Mouse (Mus musculus) hindbrain, embryonic 11.5 days (tissue): ENCODE data around the gene Fam208a. TPM values are rescaled to one million over a fixed set of nuclear protein-coding genes. Genes with fewer than 3 reads are reported as not detected.

Experiments used
- ATAC-seq: fragments of 200-750 bp; cut with Nextera tagmentation; 2 replicates; pipeline ENCODE4 v1.8.0; 2017; ENCODE audit warnings: mild to moderate bottlenecking, moderate TSS enrichment, moderate library complexity; ENCODE audit not compliant: low FRiP score
- DNase-seq: peaks from one replicate; pipeline ENCODE4 v3.0.0-alpha.2; 2015; ENCODE audit warnings: low spot score
- H3K27ac ChIP-seq: fragments of 300-500 bp; sonication (generic); 2 replicates; pipeline ENCODE4 v1.5.1; 2014; ENCODE audit warnings: mild to moderate bottlenecking, low read depth, low read length
- H3K27me3 ChIP-seq: fragments of 300-500 bp; sonication (generic); 2 replicates; pipeline ENCODE4 v1.6.1; 2014; ENCODE audit warnings: mild to moderate bottlenecking, low read length, moderate library complexity, mixed read lengths; ENCODE audit not compliant: control insufficient read depth, insufficient read depth
- H3K36me3 ChIP-seq: fragments of 300-500 bp; sonication (generic); 2 replicates; pipeline ENCODE4 v1.6.1; 2014; ENCODE audit warnings: mild to moderate bottlenecking, low read length, moderate library complexity, mixed read lengths; ENCODE audit not compliant: control insufficient read depth, insufficient read depth
- H3K4me1 ChIP-seq: fragments of 300-500 bp; sonication (generic); replicated peaks from 2 replicates; pipeline ENCODE4 v1.6.1; 2014; ENCODE audit warnings: low read length, mixed read lengths; ENCODE audit not compliant: control insufficient read depth, insufficient read depth
- H3K4me2 ChIP-seq: fragments of 300-500 bp; sonication (generic); replicated peaks from 2 replicates; pipeline ENCODE4 v1.6.1; 2014; ENCODE audit warnings: mild to moderate bottlenecking, low read depth, low read length
- H3K4me3 ChIP-seq: fragments of 300-500 bp; sonication (generic); 2 replicates; pipeline ENCODE4 v1.5.1; 2014; ENCODE audit warnings: low read depth, low read length
- H3K9ac ChIP-seq: fragments of 300-500 bp; sonication (generic); 2 replicates; pipeline ENCODE4 v1.6.1; 2014; ENCODE audit warnings: low read depth, low read length
- H3K9me3 ChIP-seq: fragments of 300-500 bp; sonication (generic); 2 replicates; pipeline ENCODE4 v1.6.1; 2016; ENCODE audit warnings: low read length; ENCODE audit not compliant: control insufficient read depth
- WGBS: fragments of 180-500 bp; shearing (Covaris S2); extraction: QIAGEN DNeasy Blood & Tissue Kit; methylation state at CpG from one replicate; pipeline ENCODE4 v1.1.7; 2014; 5-methylcytosine and 5-hydroxymethylcytosine counted together
- polyA plus RNA-seq: library from polyadenylated mRNA; unstranded; fragments of >200 nt; fragmentation: Nextera tagmentation; extraction: Ambion mirVana; gene quantifications from 2 replicates; pipeline ENCODE4 v1.2.1, GENCODE M21; 2014

The Fam208a gene
- polyA plus RNA-seq, 1 experiment from 2014 or later = 17.9 TPM

DNA sequence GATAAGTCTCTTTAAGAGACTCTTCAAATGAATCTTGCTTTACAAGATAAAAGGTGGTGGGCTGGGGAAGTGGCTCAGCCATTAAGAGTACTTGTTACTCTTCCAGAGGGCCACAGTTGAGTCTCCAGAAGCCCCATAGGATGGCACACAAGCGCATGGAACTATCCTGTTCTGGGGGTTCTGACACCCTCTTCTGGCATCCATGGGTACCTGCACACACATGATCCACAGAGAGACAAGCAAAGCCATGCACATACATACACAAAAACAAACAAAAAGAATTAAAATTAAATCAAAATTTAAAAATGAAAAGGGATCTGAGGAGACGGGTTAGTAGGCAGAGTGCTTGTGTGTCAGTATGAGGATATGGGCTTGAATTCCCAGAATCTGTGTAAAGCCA, 36.0 kb upstream of the Fam208a start:
- no peaks in the 10 kb centered on the region for H3K4me1 ChIP-seq
- ATAC-seq = no peak
- no peak for DNase-seq
- WGBS = 95% methylated on average over 2 of the region's 2 CpGs
- H3K9me3 ChIP-seq = no peaks in the 10 kb centered on the region
- no peak overlapping the region for H3K4me3 ChIP-seq
- H3K27me3 ChIP-seq = no peaks in the 10 kb centered on the region
- H3K36me3 ChIP-seq = no peaks in the 10 kb centered on the region
- no peak overlapping the region for H3K9ac ChIP-seq
- no peak overlapping the region for H3K27ac ChIP-seq
- H3K4me2 ChIP-seq = no peak overlapping the region

DNA sequence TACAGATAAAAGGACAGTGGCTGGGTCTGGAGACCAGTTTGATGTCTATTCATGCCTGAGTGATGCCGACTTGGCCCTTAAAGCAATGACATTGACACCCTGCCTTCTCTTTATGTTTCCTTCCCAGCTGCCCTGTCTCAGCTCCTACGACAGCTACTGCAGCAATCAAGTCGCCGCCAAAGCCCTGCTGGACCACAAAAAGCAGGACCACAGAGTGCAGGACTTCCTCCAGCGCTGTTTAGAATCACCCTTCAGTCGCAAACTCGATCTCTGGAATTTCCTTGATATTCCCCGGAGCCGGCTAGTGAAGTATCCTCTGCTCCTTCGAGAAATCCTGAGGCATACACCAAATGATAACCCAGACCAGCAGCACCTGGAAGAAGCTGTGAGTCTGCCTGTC, 34.8 kb upstream of the Fam208a start:
- Histone ChIP-seq H3K4me3 (no peak overlapping the region), H3K27ac (no peak overlapping the region), H3K9me3 (no peaks in the 10 kb centered on the region), H3K4me2 (no peak overlapping the region), H3K4me1 (no peaks in the 10 kb centered on the region), H3K36me3 (no peaks in the 10 kb centered on the region), H3K9ac (no peak overlapping the region), H3K27me3 (no peaks in the 10 kb centered on the region)
- ATAC-seq (no peak), DNase-seq (no peak)
- 73% methylated on average over 10 of the region's 10 CpGs for WGBS

DNA sequence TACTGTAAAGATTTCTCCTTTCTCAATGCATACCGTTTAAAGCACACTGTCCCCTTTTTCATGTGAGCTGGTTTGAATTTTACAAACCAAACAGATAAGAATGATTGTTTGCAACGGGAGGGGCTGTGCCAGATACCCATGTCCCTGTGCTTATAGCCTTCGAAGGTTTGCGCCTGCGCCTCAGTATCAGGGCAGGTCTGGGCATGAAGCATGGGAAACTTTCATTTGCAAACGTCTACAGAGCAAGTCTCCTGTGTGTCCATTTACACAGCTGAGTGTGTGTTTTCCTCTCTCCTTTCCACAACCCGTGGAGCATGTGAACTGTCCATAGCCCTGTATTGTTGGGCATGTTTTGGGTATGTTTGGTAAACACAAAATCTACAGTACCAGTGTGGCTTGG, 32.2 kb upstream of the Fam208a start:
- ATAC-seq (no peak), DNase-seq (no peak)
- Histone ChIP-seq H3K27me3 (no peaks in the 10 kb centered on the region), H3K4me3 (no peak overlapping the region), H3K4me1 (no peaks in the 10 kb centered on the region), H3K9me3 (no peaks in the 10 kb centered on the region), H3K36me3 (no peaks in the 10 kb centered on the region), H3K4me2 (no peak overlapping the region), H3K9ac (no peak overlapping the region), H3K27ac (no peak overlapping the region)
- 85% methylated on average over 7 of the region's 7 CpGs for WGBS

GRCm38 (mm10) chr14:27397526-27397925, 31.1 kb upstream of the Fam208a start:
- Histone ChIP-seq H3K9ac (no peak overlapping the region), H3K36me3 (no peaks in the 10 kb centered on the region), H3K9me3 (no peaks in the 10 kb centered on the region), H3K27ac (no peak overlapping the region), H3K4me1 (no peaks in the 10 kb centered on the region), H3K4me2 (no peak overlapping the region), H3K4me3 (no peak overlapping the region), H3K27me3 (no peaks in the 10 kb centered on the region)
- ATAC-seq (no peak), DNase-seq (no peak)
- WGBS = 88% methylated on average over 6 of the region's 6 CpGs

DNA sequence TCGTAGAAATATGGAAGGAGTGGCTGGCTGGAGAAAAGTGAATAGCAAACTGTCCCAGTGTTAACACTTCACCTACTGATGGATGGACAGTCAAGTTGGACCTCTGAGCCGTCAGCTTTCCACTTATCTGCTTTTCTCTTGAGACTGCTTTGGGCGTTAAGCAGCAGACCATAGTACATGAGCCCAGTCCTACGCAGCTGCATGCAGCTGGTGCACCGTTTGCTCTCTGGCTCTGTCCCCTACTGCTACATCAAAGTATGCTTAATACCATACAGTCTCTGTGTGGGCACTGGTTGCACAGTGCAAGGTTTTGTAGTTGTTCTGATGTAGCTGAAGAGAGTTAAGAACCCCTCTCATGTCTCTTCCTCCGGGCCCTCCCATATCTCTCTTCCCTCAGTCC, 28.1 kb upstream of the Fam208a start:
- no peaks in the 10 kb centered on the region for H3K9me3 ChIP-seq
- no peaks in the 10 kb centered on the region for H3K27me3 ChIP-seq
- DNase-seq (no peak), ATAC-seq (no peak)
- H3K36me3 ChIP-seq = no peaks in the 10 kb centered on the region
- H3K4me1 ChIP-seq = no peaks in the 10 kb centered on the region
- H3K4me2 ChIP-seq = no peak overlapping the region
- H3K4me3 ChIP-seq = no peak overlapping the region
- H3K9ac ChIP-seq = no peak overlapping the region
- 88% methylated on average over 6 of the region's 6 CpGs for WGBS
- no peak overlapping the region for H3K27ac ChIP-seq

DNA sequence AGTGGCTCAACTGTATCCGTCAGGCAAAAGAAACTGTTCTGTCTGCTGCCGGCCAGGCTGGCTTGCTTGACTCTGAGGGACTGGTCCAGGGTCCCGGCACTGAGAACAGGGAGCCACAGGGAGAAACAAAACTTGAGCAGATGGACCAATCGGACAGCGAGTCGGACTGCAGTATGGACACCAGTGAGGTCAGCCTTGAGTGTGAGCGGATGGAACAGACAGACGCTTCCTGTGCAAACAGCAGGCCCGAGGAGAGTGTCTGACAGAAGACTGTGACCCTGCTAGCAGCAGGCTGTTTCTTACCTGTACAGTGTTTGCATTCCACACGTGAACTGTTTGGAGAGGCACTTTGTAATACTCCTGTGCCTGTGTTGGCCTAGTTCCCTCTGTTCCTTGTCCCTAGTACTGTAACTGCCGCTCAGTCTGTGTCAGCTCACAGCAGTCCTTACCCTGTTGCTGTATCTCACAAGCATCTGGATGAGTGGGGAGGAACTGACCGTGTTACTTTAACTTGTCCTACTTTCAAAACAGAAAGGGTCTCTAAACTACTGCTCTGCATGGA, 26.8 kb upstream of the Fam208a start:
- ATAC-seq (no peak), DNase-seq (no peak)
- Histone ChIP-seq H3K27ac (no peak overlapping the region), H3K4me1 (no peaks in the 10 kb centered on the region), H3K9ac (no peak overlapping the region), H3K4me3 (no peak overlapping the region), H3K36me3 (no peaks in the 10 kb centered on the region), H3K4me2 (no peak overlapping the region), H3K9me3 (no peaks in the 10 kb centered on the region), H3K27me3 (no peaks in the 10 kb centered on the region)
- 88% methylated on average over 12 of the region's 12 CpGs for WGBS

DNA sequence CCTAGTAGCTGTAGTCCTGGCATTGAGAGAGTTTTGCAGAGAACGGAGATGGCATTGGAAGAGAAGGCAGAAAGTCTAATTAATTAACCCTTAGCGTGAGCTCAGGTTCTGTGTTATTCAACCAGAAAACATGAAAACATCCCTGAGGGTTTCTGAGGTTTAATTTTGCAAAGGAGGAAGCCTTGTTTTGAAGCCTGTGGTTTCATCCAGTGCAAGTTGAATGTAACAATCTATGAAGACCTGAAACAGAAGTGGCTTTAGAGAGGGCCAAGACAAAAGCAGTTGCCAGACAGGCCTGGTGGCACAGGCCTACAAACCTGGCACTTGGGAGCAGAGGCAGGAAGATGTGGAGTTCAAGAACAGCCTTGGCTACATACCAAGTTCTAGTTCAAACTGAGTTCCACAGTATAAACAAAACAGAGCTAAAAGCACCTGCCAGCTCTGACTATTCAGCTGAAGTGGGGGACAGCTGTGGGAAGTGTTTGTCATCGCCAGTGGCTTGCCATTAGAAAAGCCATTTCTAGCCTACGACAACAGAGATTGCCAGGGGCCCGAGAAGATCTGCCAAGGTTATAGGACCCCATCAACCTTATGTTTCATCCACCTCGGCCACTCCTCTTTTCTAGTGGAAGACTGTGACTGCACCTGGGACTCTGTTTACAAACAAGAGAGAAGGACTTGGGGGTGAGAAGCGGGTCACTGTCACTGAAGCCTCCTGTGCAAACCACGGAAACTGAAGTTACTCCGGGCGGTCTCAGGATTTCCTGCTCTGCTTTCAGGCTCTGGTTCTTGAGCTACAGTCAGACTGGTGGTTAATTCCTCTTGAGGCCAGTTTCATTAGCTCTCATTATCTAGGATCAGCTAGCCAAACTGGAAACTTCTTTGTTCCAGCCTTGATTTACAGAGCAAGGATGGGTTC, 26.0 kb upstream of the Fam208a start:
- Histone ChIP-seq H3K4me1 (no peaks in the 10 kb centered on the region), H3K9me3 (no peaks in the 10 kb centered on the region), H3K4me2 (no peak overlapping the region), H3K4me3 (no peak overlapping the region), H3K27me3 (no peaks in the 10 kb centered on the region), H3K9ac (no peak overlapping the region), H3K36me3 (no peaks in the 10 kb centered on the region), H3K27ac (no peak overlapping the region)
- ATAC-seq = no peak
- no peak for DNase-seq
- 90% methylated on average over 10 of the region's 10 CpGs for WGBS

DNA sequence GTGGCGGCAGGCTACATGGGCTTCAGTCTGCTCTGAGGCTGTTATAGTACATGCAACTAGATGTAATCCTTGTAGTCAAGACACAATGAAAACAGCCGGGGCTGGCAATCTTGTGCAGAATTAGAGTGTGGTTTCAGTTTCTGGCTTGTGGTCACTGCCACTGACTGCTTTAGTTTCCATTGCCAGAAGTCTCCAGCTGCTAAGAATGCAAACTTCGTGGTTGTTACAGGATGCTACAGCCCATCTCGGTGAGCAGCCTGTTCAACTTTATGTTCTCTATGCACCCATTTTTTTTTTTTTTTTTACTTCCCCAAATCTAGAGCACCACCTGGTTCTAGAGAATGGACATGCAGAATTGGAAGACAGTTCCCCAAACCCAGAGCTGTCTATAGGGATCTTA, 23.2 kb upstream of the Fam208a start:
- ATAC-seq (no peak), DNase-seq (no peak)
- no peaks in the 10 kb centered on the region for H3K27me3 ChIP-seq
- H3K27ac ChIP-seq = no peak overlapping the region
- 87% methylated on average over 4 of the region's 4 CpGs for WGBS
- no peaks in the 10 kb centered on the region for H3K4me1 ChIP-seq
- no peaks in the 10 kb centered on the region for H3K36me3 ChIP-seq
- no peak overlapping the region for H3K9ac ChIP-seq
- H3K4me3 ChIP-seq = no peak overlapping the region
- no peaks in the 10 kb centered on the region for H3K9me3 ChIP-seq
- H3K4me2 ChIP-seq = no peak overlapping the region

- H3K27me3 ChIP-seq = no peaks in the 10 kb centered on the region
- DNase-seq = no peak
- no peak overlapping the region for H3K27ac ChIP-seq
- H3K4me1 ChIP-seq = no peaks in the 10 kb centered on the region
- H3K36me3 ChIP-seq = no peaks in the 10 kb centered on the region
- no peaks in the 10 kb centered on the region for H3K9me3 ChIP-seq
- no peak overlapping the region for H3K9ac ChIP-seq
- no peak overlapping the region for H3K4me3 ChIP-seq
- 94% methylated on average over 2 of the region's 2 CpGs for WGBS
- H3K4me2 ChIP-seq = no peak overlapping the region
- ATAC-seq = no peak
Measured at GRCm38 (mm10) chr14:27405947-27406346, 22.7 kb upstream of the Fam208a start.
